Mouse (Mus musculus) ovary, postnatal 14 days (tissue): ENCODE results near the gene Galnt18.

Experiments used
- DNase-seq: peaks from one replicate; pipeline ENCODE4 v3.0.0; 2022; ENCODE audit warnings: low spot score

The Galnt18 gene

GRCm38 (mm10) chr7:111467715-111468114 is 312.1 kb downstream of the Galnt18 start:
- DNase-seq: no peak

GRCm38 (mm10) chr7:111466720-111467119 is 313.1 kb downstream of the Galnt18 start:
- no peak for DNase-seq

- no peak for DNase-seq
Measured at GRCm38 (mm10) chr7:111466121-111466520, 313.7 kb downstream of the Galnt18 start.

- DNase-seq: no peak
Measured at GRCm38 (mm10) chr7:111459716-111460115, 320.1 kb downstream of the Galnt18 start.

GRCm38 (mm10) chr7:111456007-111456406 is 323.8 kb downstream of the Galnt18 start:
- no peak for DNase-seq

- DNase-seq: no peak
Measured at GRCm38 (mm10) chr7:111455541-111455940, 324.2 kb downstream of the Galnt18 start.

- no peak for DNase-seq
Measured at GRCm38 (mm10) chr7:111452000-111452399, 327.8 kb downstream of the Galnt18 start.

- DNase-seq: no peak
Measured at GRCm38 (mm10) chr7:111450286-111451095, 329.3 kb downstream of the Galnt18 start.

GRCm38 (mm10) chr7:111433173-111433572 is 346.6 kb downstream of the Galnt18 start:
- DNase-seq: no peak

GRCm38 (mm10) chr7:111427392-111427791 is 352.4 kb downstream of the Galnt18 start:
- no peak for DNase-seq
